Mouse (Mus musculus): ENCODE data around the gene Spon2.
A peak's percentile ranks its signal among the peaks of the same experiment; 100 is the strongest.

The Spon2 gene

GRCm38 (mm10) chr5:33218081-33218480 is at the start of gene Spon2:
Spon2 (minus strand) TSS chr5:33218455.
- DNase-seq (ENCODE audit: low spot score) = no peak

GRCm38 (mm10) chr5:33254416-33254815 is 36.2 kb upstream of the Spon2 start:
- DNase-seq (ENCODE audit: low spot score) = no peak

GRCm38 (mm10) chr5:33248186-33248585 is 29.9 kb upstream of the Spon2 start:
- no peak for DNase-seq (ENCODE audit: low spot score)

- no peak for DNase-seq (ENCODE audit: low spot score)
These were observed 29.1 kb upstream of the Spon2 start for GRCm38 (mm10) chr5:33247387-33247786.

- DNase-seq (ENCODE audit: low spot score) = peak; percentile 65
These were observed 27.4 kb upstream of the Spon2 start for GRCm38 (mm10) chr5:33245701-33246100.

- DNase-seq (ENCODE audit: low spot score) = no peak
These were observed 26.2 kb upstream of the Spon2 start for GRCm38 (mm10) chr5:33244377-33244920.

GRCm38 (mm10) chr5:33239934-33240333 is 21.7 kb upstream of the Spon2 start:
- DNase-seq (ENCODE audit: low spot score) = no peak

GRCm38 (mm10) chr5:33239111-33239714 is 21.0 kb upstream of the Spon2 start:
- no peak for DNase-seq (ENCODE audit: low spot score)

GRCm38 (mm10) chr5:33238256-33238645 is 20.0 kb upstream of the Spon2 start:
- DNase-seq (ENCODE audit: low spot score) = no peak

GRCm38 (mm10) chr5:33237600-33238255 is 19.5 kb upstream of the Spon2 start:
- no peak for DNase-seq (ENCODE audit: low spot score)

- DNase-seq (ENCODE audit: low spot score) = no peak
These were observed 16.3 kb upstream of the Spon2 start for GRCm38 (mm10) chr5:33234391-33235031.

- DNase-seq (ENCODE audit: low spot score) = no peak
These were observed 14.5 kb upstream of the Spon2 start for GRCm38 (mm10) chr5:33232791-33233190.

- DNase-seq (ENCODE audit: low spot score) = no peak
These were observed 12.0 kb upstream of the Spon2 start for GRCm38 (mm10) chr5:33230285-33230684.

GRCm38 (mm10) chr5:33228428-33228827 is 10.2 kb upstream of the Spon2 start:
- DNase-seq (ENCODE audit: low spot score) = no peak

- DNase-seq (ENCODE audit: low spot score) = no peak
These were observed 7.4 kb upstream of the Spon2 start for GRCm38 (mm10) chr5:33225673-33226072.

GRCm38 (mm10) chr5:33224491-33224890 is 6.2 kb upstream of the Spon2 start:
- no peak for DNase-seq (ENCODE audit: low spot score)

- peak; percentile 53 for DNase-seq (ENCODE audit: low spot score)
These were observed 4.8 kb upstream of the Spon2 start for GRCm38 (mm10) chr5:33222841-33223744.

GRCm38 (mm10) chr5:33222389-33222788 is 4.1 kb upstream of the Spon2 start:
- no peak for DNase-seq (ENCODE audit: low spot score)

- DNase-seq (ENCODE audit: low spot score) = peak; percentile 36
These were observed 2.2 kb upstream of the Spon2 start for GRCm38 (mm10) chr5:33220350-33221044.

GRCm38 (mm10) chr5:33219831-33220230 is 1.6 kb upstream of the Spon2 start:
- DNase-seq (ENCODE audit: low spot score) = no peak

- no peak for DNase-seq (ENCODE audit: low spot score)
These were observed 643 bp upstream of the Spon2 start for GRCm38 (mm10) chr5:33218746-33219449.

All from lung, postnatal 25 days (tissue).